Mouse (Mus musculus) ovary, postnatal 36 days (tissue): Measurements from ENCODE around the gene Irf2bp2.

ENCODE experiments used
- DNase-seq: peaks from one replicate; pipeline ENCODE4 v3.0.0; 2022; ENCODE audit warnings: low spot score, mixed read lengths

Gene Irf2bp2

GRCm38 (mm10) chr8:126586599-126587577 is 6.9 kb downstream of the Irf2bp2 start:
- no peak for DNase-seq

- no peak for DNase-seq
Measured at GRCm38 (mm10) chr8:126586101-126586500, 7.7 kb downstream of the Irf2bp2 start.

GRCm38 (mm10) chr8:126585561-126586031 is 8.2 kb downstream of the Irf2bp2 start:
- DNase-seq: no peak

GRCm38 (mm10) chr8:126584844-126585231 is 8.9 kb downstream of the Irf2bp2 start:
- no peak for DNase-seq

- peak; percentile 77 for DNase-seq
Measured at GRCm38 (mm10) chr8:126583971-126584843, 9.6 kb downstream of the Irf2bp2 start.

- DNase-seq: peak; percentile 27
Measured at GRCm38 (mm10) chr8:126583534-126583933, 10.3 kb downstream of the Irf2bp2 start.

- DNase-seq: no peak
Measured at GRCm38 (mm10) chr8:126583018-126583417, 10.8 kb downstream of the Irf2bp2 start.

- DNase-seq: peak; percentile 77
Measured at GRCm38 (mm10) chr8:126582509-126582908, 11.3 kb downstream of the Irf2bp2 start.

- no peak for DNase-seq
Measured at GRCm38 (mm10) chr8:126581662-126582061, 12.1 kb downstream of the Irf2bp2 start.

- no peak for DNase-seq
Measured at GRCm38 (mm10) chr8:126580826-126581225, 13.0 kb downstream of the Irf2bp2 start.

- no peak for DNase-seq
Measured at GRCm38 (mm10) chr8:126580086-126580485, 13.7 kb downstream of the Irf2bp2 start.

- DNase-seq: no peak
Measured at GRCm38 (mm10) chr8:126578641-126579040, 15.1 kb downstream of the Irf2bp2 start.

GRCm38 (mm10) chr8:126576919-126577318 is 16.9 kb downstream of the Irf2bp2 start:
- DNase-seq: no peak

GRCm38 (mm10) chr8:126576086-126576485 is 17.7 kb downstream of the Irf2bp2 start:
- DNase-seq: no peak

- DNase-seq: no peak
Measured at GRCm38 (mm10) chr8:126574882-126575637, 18.7 kb downstream of the Irf2bp2 start.

GRCm38 (mm10) chr8:126573878-126574277 is 19.9 kb downstream of the Irf2bp2 start:
- DNase-seq: no peak

- DNase-seq: no peak
Measured at GRCm38 (mm10) chr8:126573079-126573694, 20.6 kb downstream of the Irf2bp2 start.

- no peak for DNase-seq
Measured at GRCm38 (mm10) chr8:126571065-126571660, 22.6 kb downstream of the Irf2bp2 start.

- no peak for DNase-seq
Measured at GRCm38 (mm10) chr8:126570521-126571040, 23.2 kb downstream of the Irf2bp2 start.

GRCm38 (mm10) chr8:126570046-126570445 is 23.7 kb downstream of the Irf2bp2 start:
- no peak for DNase-seq

GRCm38 (mm10) chr8:126569638-126570037 is 24.1 kb downstream of the Irf2bp2 start:
- no peak for DNase-seq
